Mouse (Mus musculus) erythroid progenitor cell, adult 5-6 weeks (primary cell): ENCODE results near the gene Mboat2. TPM values are rescaled to one million over a fixed set of nuclear protein-coding genes. Genes with fewer than 3 reads are reported as not detected.

ENCODE experiments used
- ATAC-seq: replicated peaks from 2 replicates; pipeline ENCODE4 v1.8.0; 2016; ENCODE audit warnings: moderate number of reproducible peaks, mild to moderate bottlenecking, moderate TSS enrichment, inconsistent platforms; ENCODE audit not compliant: poor library complexity, low FRiP score, severe bottlenecking
- total RNA-seq, 2 experiments: library from RNA; stranded (forward) in 1 of 2; stranded (reverse) in 1 of 2; fragments of 150-400 nt in 1 of 2; fragments of 186-747, 209-891 nt in 1 of 2; gene quantifications; 2 replicates each; pipeline versions ENCODE4 v1.2.3 to v1.2.4; 2015 to 2017; ENCODE audit warnings: low replicate concordance in 2 of 2

Gene Mboat2
- total RNA-seq, 2 experiments from 2014 or later, result 84.0 to 117 TPM

DNA sequence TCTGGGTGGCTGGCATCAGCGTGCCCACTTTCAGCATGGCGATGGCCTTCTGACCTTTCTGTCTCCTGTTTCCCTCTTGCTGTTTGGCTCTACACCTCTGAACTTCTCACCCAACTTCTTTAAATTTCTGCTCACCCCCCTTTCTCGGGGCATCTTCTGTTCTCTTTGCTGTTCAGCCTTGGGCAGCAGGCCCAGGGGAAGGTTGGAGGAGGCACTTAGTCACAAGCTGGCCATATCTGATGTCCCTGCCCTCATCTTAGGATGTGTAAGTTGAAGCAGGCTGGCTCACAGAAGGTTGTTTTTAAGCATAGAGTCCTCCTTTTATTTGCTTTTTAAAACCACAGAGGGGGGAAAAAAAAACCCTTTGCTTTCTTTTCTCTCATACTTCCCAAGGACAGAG, 103.3 kb downstream of the Mboat2 start:
- no peak for ATAC-seq

DNA sequence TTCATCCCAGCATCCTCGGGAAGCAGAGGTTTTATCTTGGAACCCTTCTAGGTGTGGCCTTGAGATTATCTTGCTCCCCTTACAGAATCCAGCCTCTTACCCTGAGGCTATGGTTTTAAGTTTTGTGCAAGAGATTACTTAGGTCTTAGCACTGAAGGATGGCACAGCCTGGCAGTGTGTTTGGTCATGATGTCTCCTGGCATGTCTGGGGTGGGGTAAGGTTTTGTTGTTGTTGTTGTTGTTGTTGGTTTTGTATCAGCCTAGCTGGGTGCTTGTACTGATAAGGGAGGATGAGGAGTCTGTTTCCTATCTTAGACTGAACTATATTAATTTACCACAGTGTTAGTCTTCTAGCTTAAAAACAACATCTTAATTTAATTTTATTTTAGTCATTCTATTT, 105.6 kb downstream of the Mboat2 start:
- ATAC-seq, result no peak

- no peak for ATAC-seq
Measured at GRCm38 (mm10) chr12:24939372-24939771, 108.7 kb downstream of the Mboat2 start.

- ATAC-seq, result peak; percentile 96
Measured at GRCm38 (mm10) chr12:24942619-24943287, 112.1 kb downstream of the Mboat2 start.

DNA sequence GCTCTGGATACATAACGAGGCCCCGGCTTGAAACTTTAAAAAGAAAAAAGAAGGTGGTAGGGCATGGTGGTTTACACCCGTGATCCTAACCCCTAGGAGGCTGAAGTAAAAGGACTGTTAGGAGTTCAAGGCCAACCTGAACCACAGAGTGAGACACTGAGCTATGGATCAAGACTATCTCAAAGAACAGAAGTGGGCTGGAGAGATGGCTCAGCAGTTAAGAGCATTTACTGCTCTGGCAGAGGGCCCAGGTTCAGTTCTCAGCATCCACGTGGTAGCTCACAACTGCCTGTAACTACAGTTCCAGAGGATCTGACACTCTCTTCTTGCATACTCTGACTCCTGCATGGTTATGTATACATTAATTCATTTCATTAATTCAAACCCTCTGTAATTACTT, 112.7 kb downstream of the Mboat2 start:
- ATAC-seq, result peak; percentile 51

GRCm38 (mm10) chr12:24944597-24944996, 113.9 kb downstream of the Mboat2 start:
- ATAC-seq, result no peak

DNA sequence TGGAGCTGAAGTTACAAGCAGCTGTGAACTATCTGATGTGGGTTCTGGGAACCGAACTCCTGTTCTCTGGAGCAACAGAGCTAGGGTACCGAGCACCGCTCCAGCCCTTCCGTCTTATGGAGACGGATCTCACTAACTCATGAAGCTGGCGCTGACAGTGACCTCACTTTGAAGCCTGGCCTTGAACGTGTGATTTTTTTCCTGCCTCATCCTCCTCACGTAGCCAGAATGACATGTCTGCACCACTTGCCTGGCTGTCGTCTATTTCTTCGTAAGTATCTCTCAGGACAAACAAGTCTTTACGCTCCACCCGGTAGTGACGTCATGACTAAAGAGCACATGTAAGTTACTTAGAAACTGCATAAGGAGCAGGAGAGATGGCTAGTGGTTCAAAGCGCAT, 116.4 kb downstream of the Mboat2 start:
- ATAC-seq, result no peak

- ATAC-seq, result peak; percentile 67
Measured at GRCm38 (mm10) chr12:24948344-24948743, 117.7 kb downstream of the Mboat2 start.

GRCm38 (mm10) chr12:24950376-24951046, 119.8 kb downstream of the Mboat2 start:
- ATAC-seq, result peak; percentile 46; the same call in 1 of the 2 replicates

GRCm38 (mm10) chr12:24952147-24952546, 121.5 kb downstream of the Mboat2 start:
- ATAC-seq, result peak; percentile 56

DNA sequence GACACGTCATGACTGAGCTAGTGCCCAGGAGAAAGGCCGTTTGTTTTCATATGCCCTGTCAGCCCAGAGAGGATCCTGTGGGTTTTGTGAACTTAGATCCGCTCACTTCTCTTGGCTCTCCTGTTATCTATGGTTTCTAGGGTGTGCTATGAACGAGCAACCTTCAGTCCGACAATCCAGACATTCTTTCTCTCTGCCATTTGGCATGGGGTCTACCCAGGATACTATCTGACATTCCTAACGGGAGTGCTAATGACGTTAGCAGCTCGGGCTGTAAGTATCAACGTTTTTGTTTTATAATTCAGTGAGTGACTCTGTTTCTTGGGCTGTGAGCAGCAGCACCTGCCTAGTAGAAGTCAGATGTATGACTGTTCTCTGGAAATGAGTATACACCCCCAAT, 124.5 kb downstream of the Mboat2 start:
- ATAC-seq, result no peak

DNA sequence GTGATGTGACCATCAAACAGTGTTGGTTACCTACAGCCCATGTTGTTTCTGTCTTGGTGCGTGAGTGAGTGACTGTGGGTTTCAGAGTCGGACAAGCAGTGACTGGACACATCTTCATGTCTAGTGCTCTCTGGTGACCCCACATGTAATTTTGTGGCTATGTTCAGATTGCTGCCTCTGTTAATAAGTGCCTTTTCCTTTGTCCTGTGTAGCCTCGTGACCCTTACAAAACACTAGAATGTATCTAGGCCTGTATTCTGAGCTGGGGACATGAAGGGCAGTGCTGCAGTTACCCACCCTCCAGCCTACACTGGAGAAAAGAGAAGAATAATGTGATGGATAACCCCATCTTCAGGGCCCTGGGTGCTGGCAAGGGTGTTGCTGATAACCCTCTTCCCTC, 127.8 kb downstream of the Mboat2 start:
- ATAC-seq, result no peak

DNA sequence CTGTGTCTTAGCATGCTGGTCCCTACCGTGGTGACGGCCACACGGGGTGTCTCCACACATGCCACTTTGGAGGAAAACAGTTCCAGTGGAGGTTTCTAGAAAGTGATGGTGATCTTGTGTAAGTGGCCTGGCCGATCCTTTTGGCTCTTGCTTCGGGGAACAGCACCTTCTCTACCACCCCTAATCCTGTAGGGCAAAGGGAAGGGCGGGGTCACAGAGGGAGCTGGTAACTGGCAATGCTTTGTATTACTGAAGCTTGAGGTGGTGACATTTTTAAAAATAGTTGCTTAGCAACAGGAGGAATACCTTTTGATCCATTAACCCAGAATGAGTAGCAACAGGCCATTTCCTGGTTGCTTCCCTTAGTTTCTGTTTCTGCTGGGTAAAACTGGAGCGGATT, 131.1 kb downstream of the Mboat2 start:
- ATAC-seq, result no peak

- no peak for ATAC-seq
Measured at GRCm38 (mm10) chr12:24962362-24962967, 131.8 kb downstream of the Mboat2 start.

DNA sequence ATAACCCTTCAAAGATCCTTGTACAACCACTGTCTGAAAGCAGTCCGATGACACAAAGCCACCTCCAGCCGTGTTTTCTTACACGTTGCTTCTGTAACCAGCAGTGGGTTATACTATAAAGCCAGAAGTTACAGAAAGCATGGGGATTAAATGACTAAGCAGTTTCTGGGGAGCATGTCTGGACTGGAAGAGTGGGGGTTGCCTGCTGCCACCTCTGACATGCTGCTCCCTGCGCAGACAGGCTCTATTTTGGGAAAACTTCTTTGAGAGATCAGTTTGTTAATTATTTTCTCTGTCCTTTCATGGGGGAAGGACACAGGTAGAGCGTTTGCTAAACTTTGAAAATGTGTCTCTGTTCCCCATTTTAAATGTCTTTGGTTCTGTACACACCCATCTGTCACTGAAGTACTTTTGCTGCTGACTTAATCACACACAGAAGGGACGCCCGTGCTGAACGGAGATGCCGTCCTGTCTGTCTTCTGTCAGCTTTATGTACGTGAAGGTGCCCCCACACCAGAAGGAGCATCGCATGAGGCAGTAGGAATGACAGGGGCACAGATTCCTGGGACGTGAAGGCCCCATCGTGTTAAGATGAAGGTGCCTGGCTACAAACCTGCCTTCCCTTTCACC, 132.8 kb downstream of the Mboat2 start:
- ATAC-seq, result 0 out of 2 replicates have a peak, but pooled peaks have one; percentile 53

- ATAC-seq, result no peak
Measured at GRCm38 (mm10) chr12:24965406-24965805, 134.7 kb downstream of the Mboat2 start.

DNA sequence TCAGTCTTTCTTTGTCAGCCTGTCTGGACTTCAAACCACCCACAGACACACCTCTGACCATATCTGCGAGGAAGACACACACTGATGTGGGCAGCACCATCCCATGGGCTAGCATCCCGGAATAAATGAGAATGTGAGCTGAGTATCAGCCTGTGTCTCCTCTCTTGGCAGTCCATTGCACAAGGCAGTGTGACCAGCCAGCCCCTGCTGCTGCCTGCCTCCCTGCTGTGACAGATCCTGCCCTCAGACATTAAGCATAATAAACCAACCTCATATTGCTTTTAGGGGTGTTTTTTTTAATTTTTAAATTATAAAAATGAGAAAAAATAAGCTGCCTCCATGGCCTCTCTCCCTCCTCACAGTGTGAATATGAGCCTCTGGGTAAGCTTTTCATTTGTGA, 135.4 kb downstream of the Mboat2 start:
- no peak for ATAC-seq

DNA sequence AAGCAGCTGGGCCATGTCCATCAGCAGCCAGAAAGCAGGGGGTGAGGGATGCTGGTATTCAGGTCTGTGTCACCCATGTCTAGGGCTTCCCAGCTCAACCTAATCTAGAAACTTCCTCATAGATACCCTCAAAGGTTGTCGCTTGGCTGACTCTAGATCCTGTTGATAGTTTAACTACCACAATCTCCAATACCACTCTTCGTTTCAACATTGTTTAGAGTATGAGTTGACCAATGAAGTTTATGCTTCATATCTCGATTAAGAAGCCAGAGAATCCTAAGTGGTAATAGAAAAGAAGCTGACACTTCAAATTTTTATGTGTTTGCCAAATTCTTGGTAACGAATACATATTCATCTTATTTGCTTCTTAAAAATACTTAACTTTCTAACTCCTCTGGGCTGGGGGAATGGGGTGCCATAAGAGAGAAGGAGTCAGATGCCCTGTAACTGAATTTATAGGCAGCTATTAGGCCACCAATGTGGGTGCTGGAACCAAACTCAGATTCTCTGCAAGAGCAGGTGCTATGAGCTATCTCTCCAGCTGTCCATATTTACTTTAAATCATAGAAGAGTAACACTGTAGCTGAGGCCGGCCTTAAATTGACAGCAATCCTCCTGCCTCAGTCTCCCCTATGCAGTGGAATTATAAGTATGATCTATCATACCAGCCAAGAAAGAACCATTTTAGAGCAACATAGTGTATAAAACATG, 141.0 kb downstream of the Mboat2 start:
- ATAC-seq, result no peak

DNA sequence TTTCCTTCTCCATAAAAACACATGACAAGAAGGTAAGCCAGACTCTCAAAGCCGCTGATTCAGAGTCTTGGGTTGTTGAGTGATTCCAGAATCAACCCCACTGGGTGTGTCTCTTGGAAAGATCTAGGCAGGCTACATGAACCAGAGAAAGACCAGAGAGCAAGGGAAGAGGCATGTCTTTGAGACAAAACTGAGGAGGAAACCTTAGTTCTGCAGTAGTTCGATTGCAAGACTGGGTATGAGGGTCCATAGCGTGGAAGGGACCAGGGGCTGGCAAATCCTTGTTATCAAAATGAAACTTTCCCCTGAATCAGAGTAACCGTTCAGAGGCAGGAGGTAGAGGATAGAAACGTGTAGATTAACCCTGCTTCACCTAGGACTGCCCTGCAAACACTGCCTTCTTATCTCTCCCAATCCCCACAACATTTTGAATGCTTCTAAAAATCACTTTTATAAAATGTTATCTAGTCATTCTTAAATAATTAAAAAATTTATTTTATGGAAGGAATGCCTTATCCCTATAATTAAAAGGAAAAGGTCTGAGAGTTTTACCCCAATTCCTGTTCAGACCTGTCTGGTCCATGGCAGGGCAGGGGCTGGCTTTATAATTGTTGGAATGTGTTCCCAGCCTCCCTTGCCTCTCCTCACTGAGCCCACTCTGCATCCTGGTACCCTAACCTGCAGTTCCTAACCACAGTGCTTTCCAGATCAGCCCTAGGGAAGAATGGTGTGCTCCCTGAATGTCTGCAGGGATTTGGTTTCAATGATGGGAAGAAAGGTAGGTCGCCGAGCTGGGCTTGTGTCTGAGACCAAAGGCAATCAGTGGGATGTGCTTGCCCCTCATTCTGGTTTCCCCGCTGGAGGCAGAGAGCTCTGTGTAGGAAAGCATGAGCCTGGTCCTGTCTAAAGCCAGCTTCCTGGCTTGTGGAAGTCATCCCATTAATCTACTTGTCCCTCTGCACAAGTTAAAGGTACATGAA, 142.0 kb downstream of the Mboat2 start:
- no peak for ATAC-seq
